Mouse (Mus musculus): ENCODE data around the gene Prrc2a. TPM values are rescaled to one million over a fixed set of nuclear protein-coding genes. Genes with fewer than 3 reads are reported as not detected.

Prrc2a gene
- polyA plus RNA-seq, 1 experiment from 2014 or later, result 151 TPM

- no peak overlapping the region for H3K4me2 ChIP-seq (ENCODE audit: low read depth, low read length)
- H3K27me3 ChIP-seq (ENCODE audit: control insufficient read depth, insufficient read depth, low read depth, low read length), result no peaks in the 10 kb centered on the region
- H3K36me3 ChIP-seq (ENCODE audit: control insufficient read depth, insufficient read depth, low read length), result peaks cover 53% of the 10 kb centered on the region
- H3K4me3 ChIP-seq (ENCODE audit: low read length), result no peak overlapping the region
- H3K27ac ChIP-seq (ENCODE audit: low read length), result no peak overlapping the region
- WGBS, result 78% methylated on average over 11 of the region's 11 CpGs
- H3K9me3 ChIP-seq (ENCODE audit: control insufficient read depth, low read length), result no peaks in the 10 kb centered on the region
- no peak overlapping the region for H3K9ac ChIP-seq (ENCODE audit: low read length)
- H3K4me1 ChIP-seq (replicated peaks; ENCODE audit: control insufficient read depth, insufficient read depth, low read length), result peaks cover 19% of the 10 kb centered on the region
- no peak for ATAC-seq (ENCODE audit: low read depth)
These were observed 3.3 kb downstream of the Prrc2a start for GRCm38 (mm10) chr17:35161421-35161820.

GRCm38 (mm10) chr17:35159638-35160037 is 5.1 kb downstream of the Prrc2a start:
- H3K4me3 ChIP-seq (ENCODE audit: low read length), result no peak overlapping the region
- no peak overlapping the region for H3K27ac ChIP-seq (ENCODE audit: low read length)
- no peak for ATAC-seq (ENCODE audit: low read depth)
- H3K4me1 ChIP-seq (replicated peaks; ENCODE audit: control insufficient read depth, insufficient read depth, low read length), result peaks cover 11% of the 10 kb centered on the region
- H3K27me3 ChIP-seq (ENCODE audit: control insufficient read depth, insufficient read depth, low read depth, low read length), result no peaks in the 10 kb centered on the region
- no peak overlapping the region for H3K4me2 ChIP-seq (ENCODE audit: low read depth, low read length)
- peaks cover 71% of the 10 kb centered on the region for H3K36me3 ChIP-seq (ENCODE audit: control insufficient read depth, insufficient read depth, low read length)
- WGBS, result 77% methylated on average over 7 of the region's 7 CpGs
- H3K9ac ChIP-seq (ENCODE audit: low read length), result no peak overlapping the region
- no peaks in the 10 kb centered on the region for H3K9me3 ChIP-seq (ENCODE audit: control insufficient read depth, low read length)

GRCm38 (mm10) chr17:35158850-35159593 is 5.7 kb downstream of the Prrc2a start:
- no peaks in the 10 kb centered on the region for H3K27me3 ChIP-seq (ENCODE audit: control insufficient read depth, insufficient read depth, low read depth, low read length)
- 90% methylated on average over 16 of the region's 16 CpGs for WGBS
- H3K9me3 ChIP-seq (ENCODE audit: control insufficient read depth, low read length), result no peaks in the 10 kb centered on the region
- H3K4me3 ChIP-seq (ENCODE audit: low read length), result no peak overlapping the region
- H3K9ac ChIP-seq (ENCODE audit: low read length), result no peak overlapping the region
- no peak overlapping the region for H3K4me2 ChIP-seq (ENCODE audit: low read depth, low read length)
- ATAC-seq (ENCODE audit: low read depth), result no peak
- peaks cover 77% of the 10 kb centered on the region for H3K36me3 ChIP-seq (ENCODE audit: control insufficient read depth, insufficient read depth, low read length)
- no peak overlapping the region for H3K27ac ChIP-seq (ENCODE audit: low read length)
- H3K4me1 ChIP-seq (replicated peaks; ENCODE audit: control insufficient read depth, insufficient read depth, low read length), result peaks cover 11% of the 10 kb centered on the region

GRCm38 (mm10) chr17:35157661-35158175 is 7.0 kb downstream of the Prrc2a start:
- H3K4me3 ChIP-seq (ENCODE audit: low read length), result no peak overlapping the region
- WGBS, result 86% methylated on average over 8 of the region's 8 CpGs
- no peak overlapping the region for H3K27ac ChIP-seq (ENCODE audit: low read length)
- no peak for ATAC-seq (ENCODE audit: low read depth)
- H3K4me2 ChIP-seq (ENCODE audit: low read depth, low read length), result no peak overlapping the region
- peaks cover 90% of the 10 kb centered on the region for H3K36me3 ChIP-seq (ENCODE audit: control insufficient read depth, insufficient read depth, low read length)
- no peaks in the 10 kb centered on the region for H3K27me3 ChIP-seq (ENCODE audit: control insufficient read depth, insufficient read depth, low read depth, low read length)
- no peaks in the 10 kb centered on the region for H3K9me3 ChIP-seq (ENCODE audit: control insufficient read depth, low read length)
- H3K9ac ChIP-seq (ENCODE audit: low read length), result no peak overlapping the region
- peaks cover 7% of the 10 kb centered on the region for H3K4me1 ChIP-seq (replicated peaks; ENCODE audit: control insufficient read depth, insufficient read depth, low read length)

GRCm38 (mm10) chr17:35157254-35157653 is 7.4 kb downstream of the Prrc2a start:
- no peaks in the 10 kb centered on the region for H3K27me3 ChIP-seq (ENCODE audit: control insufficient read depth, insufficient read depth, low read depth, low read length)
- peaks cover 95% of the 10 kb centered on the region for H3K36me3 ChIP-seq (ENCODE audit: control insufficient read depth, insufficient read depth, low read length)
- no peak overlapping the region for H3K9ac ChIP-seq (ENCODE audit: low read length)
- H3K4me3 ChIP-seq (ENCODE audit: low read length), result no peak overlapping the region
- no peak overlapping the region for H3K27ac ChIP-seq (ENCODE audit: low read length)
- ATAC-seq (ENCODE audit: low read depth), result no peak
- WGBS, result 88% methylated on average over 8 of the region's 8 CpGs
- no peak overlapping the region for H3K4me2 ChIP-seq (ENCODE audit: low read depth, low read length)
- no peaks in the 10 kb centered on the region for H3K9me3 ChIP-seq (ENCODE audit: control insufficient read depth, low read length)
- H3K4me1 ChIP-seq (replicated peaks; ENCODE audit: control insufficient read depth, insufficient read depth, low read length), result peaks cover 3% of the 10 kb centered on the region

- 89% methylated on average over 33 of the region's 33 CpGs for WGBS
- H3K9me3 ChIP-seq (ENCODE audit: control insufficient read depth, low read length), result no peaks in the 10 kb centered on the region
- ATAC-seq (ENCODE audit: low read depth), result no peak
These were observed 8.1 kb downstream of the Prrc2a start for GRCm38 (mm10) chr17:35156461-35157200.

GRCm38 (mm10) chr17:35155451-35155850 is 9.2 kb downstream of the Prrc2a start:
- Histone ChIP-seq H3K27ac (ENCODE audit: low read length) (no peak overlapping the region), H3K4me1 (replicated peaks; ENCODE audit: control insufficient read depth, insufficient read depth, low read length) (no peaks in the 10 kb centered on the region), H3K9ac (ENCODE audit: low read length) (no peak overlapping the region), H3K4me3 (ENCODE audit: low read length) (no peak overlapping the region), H3K27me3 (ENCODE audit: control insufficient read depth, insufficient read depth, low read depth, low read length) (no peaks in the 10 kb centered on the region), H3K4me2 (ENCODE audit: low read depth, low read length) (no peak overlapping the region), H3K9me3 (ENCODE audit: control insufficient read depth, low read length) (no peaks in the 10 kb centered on the region), H3K36me3 (ENCODE audit: control insufficient read depth, insufficient read depth, low read length) (peaks cover 95% of the 10 kb centered on the region)
- ATAC-seq (ENCODE audit: low read depth), result no peak
- WGBS, result 89% methylated on average over 12 of the region's 12 CpGs

More at GRCm38 (mm10) chr17:35156461-35157200, 8.1 kb downstream of the Prrc2a start:
- Histone ChIP-seq H3K36me3 (ENCODE audit: control insufficient read depth, insufficient read depth, low read length) (peaks cover 97% of the 10 kb centered on the region), H3K27ac (ENCODE audit: low read length) (no peak overlapping the region), H3K4me3 (ENCODE audit: low read length) (no peak overlapping the region), H3K4me2 (ENCODE audit: low read depth, low read length) (no peak overlapping the region), H3K9ac (ENCODE audit: low read length) (no peak overlapping the region), H3K27me3 (ENCODE audit: control insufficient read depth, insufficient read depth, low read depth, low read length) (no peaks in the 10 kb centered on the region), H3K4me1 (replicated peaks; ENCODE audit: control insufficient read depth, insufficient read depth, low read length) (no peaks in the 10 kb centered on the region)

GRCm38 (mm10) chr17:35154616-35155015 is 10.1 kb downstream of the Prrc2a start:
- ATAC-seq (ENCODE audit: low read depth), result no peak
- peaks cover 95% of the 10 kb centered on the region for H3K36me3 ChIP-seq (ENCODE audit: control insufficient read depth, insufficient read depth, low read length)
- H3K27me3 ChIP-seq (ENCODE audit: control insufficient read depth, insufficient read depth, low read depth, low read length), result no peaks in the 10 kb centered on the region
- no peaks in the 10 kb centered on the region for H3K9me3 ChIP-seq (ENCODE audit: control insufficient read depth, low read length)
- WGBS, result 79% methylated on average over 7 of the region's 7 CpGs
- no peak overlapping the region for H3K27ac ChIP-seq (ENCODE audit: low read length)
- H3K9ac ChIP-seq (ENCODE audit: low read length), result no peak overlapping the region
- H3K4me2 ChIP-seq (ENCODE audit: low read depth, low read length), result no peak overlapping the region
- no peaks in the 10 kb centered on the region for H3K4me1 ChIP-seq (replicated peaks; ENCODE audit: control insufficient read depth, insufficient read depth, low read length)
- no peak overlapping the region for H3K4me3 ChIP-seq (ENCODE audit: low read length)

- no peak overlapping the region for H3K27ac ChIP-seq (ENCODE audit: low read length)
- H3K27me3 ChIP-seq (ENCODE audit: control insufficient read depth, insufficient read depth, low read depth, low read length), result no peaks in the 10 kb centered on the region
- no peaks in the 10 kb centered on the region for H3K9me3 ChIP-seq (ENCODE audit: control insufficient read depth, low read length)
- H3K4me1 ChIP-seq (replicated peaks; ENCODE audit: control insufficient read depth, insufficient read depth, low read length), result no peaks in the 10 kb centered on the region
- H3K4me3 ChIP-seq (ENCODE audit: low read length), result no peak overlapping the region
- H3K4me2 ChIP-seq (ENCODE audit: low read depth, low read length), result no peak overlapping the region
- 86% methylated on average over 4 of the region's 4 CpGs for WGBS
- no peak for ATAC-seq (ENCODE audit: low read depth)
- no peak overlapping the region for H3K9ac ChIP-seq (ENCODE audit: low read length)
- peaks cover 94% of the 10 kb centered on the region for H3K36me3 ChIP-seq (ENCODE audit: control insufficient read depth, insufficient read depth, low read length)
These were observed 10.8 kb downstream of the Prrc2a start for GRCm38 (mm10) chr17:35153931-35154330.

All from lung, embryonic 16.5 days (tissue).